Mouse (Mus musculus): Measurements from ENCODE around the gene Lamc1. TPM values are rescaled to one million over a fixed set of nuclear protein-coding genes. Genes with fewer than 3 reads are reported as not detected.
A peak's percentile ranks its signal among the peaks of the same experiment; 100 is the strongest.

The Lamc1 gene
- polyA plus RNA-seq, 1 experiment from 2014 or later: 41.6 TPM

GRCm38 (mm10) chr1:153278028-153278613, 54.5 kb downstream of the Lamc1 start:
- no peaks in the 10 kb centered on the region for H3K9me3 ChIP-seq (ENCODE audit: control insufficient read depth, low read length)
- 40% methylated on average over 9 of the region's 9 CpGs for WGBS
- peak; percentile 44 for DNase-seq (ENCODE audit: low spot score)
- no peak overlapping the region for H3K27ac ChIP-seq (replicated peaks)
- no peaks in the 10 kb centered on the region for H3K36me3 ChIP-seq (ENCODE audit: control insufficient read depth, insufficient read depth, low read length)
- H3K4me2 ChIP-seq (replicated peaks; ENCODE audit: low read depth): no peak overlapping the region
- H3K27me3 ChIP-seq (ENCODE audit: control insufficient read depth, insufficient read depth, low read length): no peaks in the 10 kb centered on the region
- TF ChIP-seq CTCF (IDR thresholded peaks at IDR 0.05; ENCODE audit: low read depth): no peak
- TF ChIP-seq EP300 (optimal IDR thresholded peaks at IDR 0.05): no peak
- no peaks in the 10 kb centered on the region for H3K4me1 ChIP-seq (replicated peaks; ENCODE audit: control insufficient read depth, insufficient read depth)
- H3K9ac ChIP-seq (ENCODE audit: low read length): no peak overlapping the region
- peak; percentile 38; the same call in 1 of the 2 replicates for ATAC-seq (ENCODE audit: low FRiP score, low TSS enrichment)
- no peak overlapping the region for H3K4me3 ChIP-seq (ENCODE audit: low read depth, low read length)

GRCm38 (mm10) chr1:153275466-153275865, 57.1 kb downstream of the Lamc1 start:
- Histone ChIP-seq H3K27ac (replicated peaks) (no peak overlapping the region), H3K9me3 (ENCODE audit: control insufficient read depth, low read length) (no peaks in the 10 kb centered on the region), H3K9ac (ENCODE audit: low read length) (no peak overlapping the region), H3K4me2 (replicated peaks; ENCODE audit: low read depth) (no peak overlapping the region), H3K27me3 (ENCODE audit: control insufficient read depth, insufficient read depth, low read length) (no peaks in the 10 kb centered on the region), H3K4me3 (ENCODE audit: low read depth, low read length) (no peak overlapping the region), H3K4me1 (replicated peaks; ENCODE audit: control insufficient read depth, insufficient read depth) (peaks cover 3% of the 10 kb centered on the region; the same call in 1 of the 2 replicates), H3K36me3 (ENCODE audit: control insufficient read depth, insufficient read depth, low read length) (no peaks in the 10 kb centered on the region)
- DNase-seq (ENCODE audit: low spot score) (no peak), ATAC-seq (ENCODE audit: low FRiP score, low TSS enrichment) (no peak)
- 57% methylated on average over 5 of the region's 5 CpGs for WGBS
- no peak for TF ChIP-seq EP300 (optimal IDR thresholded peaks at IDR 0.05)

- Histone ChIP-seq H3K4me1 (replicated peaks; ENCODE audit: control insufficient read depth, insufficient read depth) (peaks cover 3% of the 10 kb centered on the region; the same call in 1 of the 2 replicates), H3K4me3 (ENCODE audit: low read depth, low read length) (no peak overlapping the region), H3K9ac (ENCODE audit: low read length) (no peak overlapping the region), H3K27ac (replicated peaks) (peak overlapping the region; percentile 24; the same call in 1 of the 2 replicates), H3K9me3 (ENCODE audit: control insufficient read depth, low read length) (no peaks in the 10 kb centered on the region), H3K27me3 (ENCODE audit: control insufficient read depth, insufficient read depth, low read length) (no peaks in the 10 kb centered on the region), H3K4me2 (replicated peaks; ENCODE audit: low read depth) (0 out of 2 replicates have a peak overlapping the region, but pooled peaks have one; percentile 20), H3K36me3 (ENCODE audit: control insufficient read depth, insufficient read depth, low read length) (no peaks in the 10 kb centered on the region)
- ATAC-seq (ENCODE audit: low FRiP score, low TSS enrichment): peak; percentile 62; the same call in 1 of the 2 replicates
- peak; percentile 74 for DNase-seq (ENCODE audit: low spot score)
- TF ChIP-seq CTCF (IDR thresholded peaks at IDR 0.05; ENCODE audit: low read depth) (no peak), EP300 (optimal IDR thresholded peaks at IDR 0.05) (no peak)
- 19% methylated on average over 6 of the region's 6 CpGs for WGBS
Measured at GRCm38 (mm10) chr1:153274611-153275010, 58.0 kb downstream of the Lamc1 start.

- no peak for TF ChIP-seq EP300 (optimal IDR thresholded peaks at IDR 0.05)
- TF ChIP-seq CTCF (IDR thresholded peaks at IDR 0.05; ENCODE audit: low read depth): no peak
- Histone ChIP-seq H3K4me3 (ENCODE audit: low read depth, low read length) (no peak overlapping the region), H3K36me3 (ENCODE audit: control insufficient read depth, insufficient read depth, low read length) (no peaks in the 10 kb centered on the region), H3K27ac (replicated peaks) (0 out of 2 replicates have a peak overlapping the region, but pooled peaks have one; percentile 40), H3K4me1 (replicated peaks; ENCODE audit: control insufficient read depth, insufficient read depth) (peaks cover 3% of the 10 kb centered on the region; the same call in 1 of the 2 replicates), H3K27me3 (ENCODE audit: control insufficient read depth, insufficient read depth, low read length) (no peaks in the 10 kb centered on the region), H3K9me3 (ENCODE audit: control insufficient read depth, low read length) (no peaks in the 10 kb centered on the region), H3K4me2 (replicated peaks; ENCODE audit: low read depth) (no peak overlapping the region), H3K9ac (ENCODE audit: low read length) (no peak overlapping the region)
- ATAC-seq (ENCODE audit: low FRiP score, low TSS enrichment) (no peak), DNase-seq (ENCODE audit: low spot score) (no peak)
- WGBS: 37% methylated on average over 8 of the region's 8 CpGs
Measured at GRCm38 (mm10) chr1:153273657-153274056, 58.9 kb downstream of the Lamc1 start.

- Histone ChIP-seq H3K4me1 (replicated peaks; ENCODE audit: control insufficient read depth, insufficient read depth) (peaks cover 4% of the 10 kb centered on the region; the same call in 1 of the 2 replicates), H3K36me3 (ENCODE audit: control insufficient read depth, insufficient read depth, low read length) (no peaks in the 10 kb centered on the region), H3K4me2 (replicated peaks; ENCODE audit: low read depth) (no peak overlapping the region), H3K9me3 (ENCODE audit: control insufficient read depth, low read length) (no peaks in the 10 kb centered on the region), H3K4me3 (ENCODE audit: low read depth, low read length) (no peak overlapping the region), H3K9ac (ENCODE audit: low read length) (no peak overlapping the region), H3K27me3 (ENCODE audit: control insufficient read depth, insufficient read depth, low read length) (no peaks in the 10 kb centered on the region), H3K27ac (replicated peaks) (no peak overlapping the region)
- WGBS: 87% methylated on average over 15 of the region's 15 CpGs
- DNase-seq (ENCODE audit: low spot score): no peak
- TF ChIP-seq CTCF (IDR thresholded peaks at IDR 0.05; ENCODE audit: low read depth): no peak
- ATAC-seq (ENCODE audit: low FRiP score, low TSS enrichment): no peak
Measured at GRCm38 (mm10) chr1:153270827-153271226, 61.8 kb downstream of the Lamc1 start.

GRCm38 (mm10) chr1:153269681-153270080, 62.9 kb downstream of the Lamc1 start:
- Histone ChIP-seq H3K9ac (ENCODE audit: low read length) (no peak overlapping the region), H3K9me3 (ENCODE audit: control insufficient read depth, low read length) (no peaks in the 10 kb centered on the region), H3K4me3 (ENCODE audit: low read depth, low read length) (no peak overlapping the region), H3K4me2 (replicated peaks; ENCODE audit: low read depth) (no peak overlapping the region), H3K4me1 (replicated peaks; ENCODE audit: control insufficient read depth, insufficient read depth) (peaks cover 11% of the 10 kb centered on the region), H3K27me3 (ENCODE audit: control insufficient read depth, insufficient read depth, low read length) (no peaks in the 10 kb centered on the region), H3K36me3 (ENCODE audit: control insufficient read depth, insufficient read depth, low read length) (no peaks in the 10 kb centered on the region), H3K27ac (replicated peaks) (no peak overlapping the region)
- 59% methylated on average over 6 of the region's 6 CpGs for WGBS
- no peak for DNase-seq (ENCODE audit: low spot score)
- TF ChIP-seq CTCF (IDR thresholded peaks at IDR 0.05; ENCODE audit: low read depth) (no peak), EP300 (optimal IDR thresholded peaks at IDR 0.05) (no peak)
- no peak for ATAC-seq (ENCODE audit: low FRiP score, low TSS enrichment)

Measured in stomach, postnatal 0 days (tissue).